In the genomic region with DNA sequence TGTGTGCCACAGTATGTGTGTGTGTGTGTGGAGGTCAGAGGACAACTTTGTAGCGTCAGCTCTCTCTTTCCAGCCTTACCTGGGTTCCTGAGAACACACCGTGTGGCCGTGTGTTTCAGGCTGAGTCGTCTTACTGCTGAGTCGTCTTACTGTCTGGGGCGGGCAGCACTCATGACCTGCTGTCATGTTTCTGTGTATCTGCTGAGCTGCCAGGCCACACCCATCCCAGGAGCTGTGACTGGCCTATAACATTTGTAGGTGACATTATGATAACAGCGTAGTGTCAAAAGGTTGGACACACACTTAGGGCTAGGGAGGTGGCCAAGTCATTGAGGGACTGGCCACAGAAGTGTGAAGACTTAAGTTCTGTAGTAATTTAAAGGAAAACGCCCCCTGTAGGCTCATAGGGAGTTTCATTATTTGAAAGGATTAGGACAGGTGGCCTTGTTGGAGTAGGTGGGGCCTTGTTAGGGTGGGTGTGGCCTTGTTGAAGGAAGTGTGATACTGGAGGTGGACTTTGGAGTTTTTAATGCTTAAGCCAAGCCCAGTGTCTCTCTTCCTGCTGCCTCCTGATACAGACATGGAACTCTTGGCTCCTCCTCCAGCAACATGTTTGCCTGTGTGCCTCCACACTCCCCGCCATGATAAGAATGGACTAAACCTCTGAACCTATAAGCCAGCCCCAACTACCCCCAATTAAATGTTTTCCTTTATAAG, we compare ENCODE assay signal across 19 mouse cellular contexts. TPM values are rescaled to one million over a fixed set of nuclear protein-coding genes. Genes with fewer than 3 reads are reported as not detected.
DNase-seq lines count a peak whose midpoint lies in the region; ATAC-seq and TF ChIP-seq lines count a peak whose summit lies in the region.
"Had no signal": no experiment of that assay in that cellular context is flagged by ENCODE, and none has a peak within 500 bp of the region (broad histone marks: within the 10 kb centered on the region; RNA-seq: fewer than 3 reads in every experiment).

No protein-coding gene starts in this region.

- no peak for ATAC-seq in midbrain, embryonic 11.5 days (ENCODE audit: low FRiP score)
- ATAC-seq in midbrain, embryonic 15.5 days (replicated peaks), result no peak
- peak; percentile 39 for ATAC-seq in intestine, embryonic 16.5 days
- ATAC-seq in liver, postnatal 0 days, result peak; percentile 36
- no peak for ATAC-seq in midbrain, embryonic 13.5 days

- TF ChIP-seq EP300 in liver, postnatal 0 days (IDR thresholded peaks at IDR 0.05; ENCODE audit: low read depth), result no peak

- 88% methylated on average over 9 of the region's 9 CpGs for WGBS in midbrain, embryonic 11.5 days
- WGBS in midbrain, embryonic 15.5 days, result 85% methylated on average over 9 of the region's 9 CpGs
- WGBS in intestine, embryonic 16.5 days, result 82% methylated on average over 9 of the region's 9 CpGs
- WGBS in liver, postnatal 0 days (ENCODE audit: insufficient replicate concordance), result 62% methylated on average over 9 of the region's 9 CpGs
- WGBS in midbrain, embryonic 13.5 days, result 89% methylated on average over 9 of the region's 9 CpGs

- no peak for TF ChIP-seq CTCF in liver, postnatal 0 days (IDR thresholded peaks at IDR 0.05; ENCODE audit: low read depth)

- peak; percentile 69 for DNase-seq in midbrain, embryonic 11.5 days (ENCODE audit: low spot score, missing footprints)
- no peak for DNase-seq in liver, postnatal 0 days
- DNase-seq in left cerebral cortex, postnatal 25 days (ENCODE audit: low spot score in 2 of 2), result no peak
- no peak for DNase-seq in right cerebral cortex, adult 2 months (ENCODE audit: low spot score in 2 of 2)
- DNase-seq in spleen, postnatal 36 days (ENCODE audit: low spot score in 2 of 2), result no peak
- DNase-seq: cerebellum, adult 8-10 months; embryo, embryonic 11 days; gastrocnemius, postnatal 36 days; kidney, adult 18-20 months; lung, embryonic 14.5 days; right cerebral cortex, postnatal 4 days had no signal

- no peaks in the 10 kb centered on the region for H3K36me3 ChIP-seq in midbrain, embryonic 11.5 days (ENCODE audit: control insufficient read depth, insufficient read depth, low read length)
- H3K36me3 ChIP-seq in midbrain, embryonic 15.5 days (replicated peaks), result no peaks in the 10 kb centered on the region
- no peaks in the 10 kb centered on the region for H3K36me3 ChIP-seq in intestine, embryonic 16.5 days (ENCODE audit: control insufficient read depth, insufficient read depth, low read length)
- no peaks in the 10 kb centered on the region for H3K36me3 ChIP-seq in liver, postnatal 0 days (replicated peaks; ENCODE audit: insufficient read depth, low read length)
- H3K36me3 ChIP-seq in midbrain, embryonic 13.5 days, result no peaks in the 10 kb centered on the region
- H3K36me3 ChIP-seq: heart, embryonic 13.5 days; hindbrain, embryonic 10.5 days; midbrain, embryonic 10.5 days had no signal

- no peak overlapping the region for H3K9ac ChIP-seq in midbrain, embryonic 11.5 days (ENCODE audit: low read length)
- no peak overlapping the region for H3K9ac ChIP-seq in midbrain, embryonic 15.5 days
- H3K9ac ChIP-seq in intestine, embryonic 16.5 days (ENCODE audit: low read depth, low read length), result no peak overlapping the region
- no peak overlapping the region for H3K9ac ChIP-seq in liver, postnatal 0 days (replicated peaks)
- no peak overlapping the region for H3K9ac ChIP-seq in midbrain, embryonic 13.5 days (replicated peaks)
- H3K9ac ChIP-seq: heart, embryonic 13.5 days; lung, embryonic 14.5 days had no signal

- no peak overlapping the region for H3K27ac ChIP-seq in midbrain, embryonic 11.5 days (ENCODE audit: low read depth, low read length)
- no peak overlapping the region for H3K27ac ChIP-seq in midbrain, embryonic 15.5 days
- no peak overlapping the region for H3K27ac ChIP-seq in intestine, embryonic 16.5 days (ENCODE audit: low read length)
- H3K27ac ChIP-seq in liver, postnatal 0 days (ENCODE audit: low read depth), result 0 out of 2 replicates have a peak overlapping the region, but pooled peaks have one; percentile 34
- no peak overlapping the region for H3K27ac ChIP-seq in midbrain, embryonic 13.5 days
- H3K27ac ChIP-seq: heart, embryonic 13.5 days; layer of hippocampus, adult 2 months; midbrain, embryonic 10.5 days had no signal

- intact Hi-C loops in left cerebral cortex, postnatal 25 days (cut with DNase I), result no loop called here

- H3K4me1 ChIP-seq in midbrain, embryonic 11.5 days (ENCODE audit: control insufficient read depth, insufficient read depth, low read length), result no peaks in the 10 kb centered on the region; the same call in 1 of the 2 replicates
- H3K4me1 ChIP-seq in midbrain, embryonic 15.5 days, result no peaks in the 10 kb centered on the region
- H3K4me1 ChIP-seq in intestine, embryonic 16.5 days (ENCODE audit: control insufficient read depth, insufficient read depth, low read length), result peaks cover 14% of the 10 kb centered on the region; the same call in 1 of the 2 replicates
- peaks cover 66% of the 10 kb centered on the region for H3K4me1 ChIP-seq in liver, postnatal 0 days (ENCODE audit: insufficient read depth)
- 0 out of 2 replicates have a peak, but pooled peaks cover 6% of the 10 kb centered on the region for H3K4me1 ChIP-seq in midbrain, embryonic 13.5 days (replicated peaks)

- no peak overlapping the region for H3K4me2 ChIP-seq in midbrain, embryonic 11.5 days
- no peak overlapping the region for H3K4me2 ChIP-seq in midbrain, embryonic 15.5 days
- H3K4me2 ChIP-seq in intestine, embryonic 16.5 days (ENCODE audit: low read depth, low read length), result no peak overlapping the region
- H3K4me2 ChIP-seq in liver, postnatal 0 days (ENCODE audit: low read depth, low read length), result no peak overlapping the region
- no peak overlapping the region for H3K4me2 ChIP-seq in midbrain, embryonic 13.5 days (replicated peaks)
- H3K4me2 ChIP-seq: heart, embryonic 13.5 days; lung, embryonic 14.5 days had no signal

- H3K9me3 ChIP-seq in midbrain, embryonic 11.5 days (ENCODE audit: control insufficient read depth, low read length), result no peaks in the 10 kb centered on the region
- no peaks in the 10 kb centered on the region for H3K9me3 ChIP-seq in midbrain, embryonic 15.5 days
- no peaks in the 10 kb centered on the region for H3K9me3 ChIP-seq in intestine, embryonic 16.5 days (ENCODE audit: control insufficient read depth, low read length)
- no peaks in the 10 kb centered on the region for H3K9me3 ChIP-seq in liver, postnatal 0 days (ENCODE audit: low read length)
- no peaks in the 10 kb centered on the region for H3K9me3 ChIP-seq in midbrain, embryonic 13.5 days
- H3K9me3 ChIP-seq: heart, embryonic 13.5 days; hindbrain, embryonic 10.5 days; midbrain, embryonic 10.5 days had no signal

- H3K27me3 ChIP-seq in midbrain, embryonic 11.5 days (ENCODE audit: control insufficient read depth, insufficient read depth, low read length), result no peaks in the 10 kb centered on the region
- no peaks in the 10 kb centered on the region for H3K27me3 ChIP-seq in midbrain, embryonic 15.5 days (replicated peaks)
- no peaks in the 10 kb centered on the region; the same call in 1 of the 2 replicates for H3K27me3 ChIP-seq in intestine, embryonic 16.5 days (replicated peaks; ENCODE audit: control insufficient read depth, insufficient read depth, low read length)
- no peaks in the 10 kb centered on the region for H3K27me3 ChIP-seq in liver, postnatal 0 days (ENCODE audit: insufficient read depth, low read length)
- H3K27me3 ChIP-seq in midbrain, embryonic 13.5 days, result peaks cover 10% of the 10 kb centered on the region; the same call in 1 of the 2 replicates

- H3K4me3 ChIP-seq in midbrain, embryonic 11.5 days (ENCODE audit: low read depth, low read length), result no peak overlapping the region
- H3K4me3 ChIP-seq in midbrain, embryonic 15.5 days, result no peak overlapping the region
- H3K4me3 ChIP-seq in intestine, embryonic 16.5 days (ENCODE audit: low read length), result no peak overlapping the region
- no peak overlapping the region for H3K4me3 ChIP-seq in liver, postnatal 0 days (ENCODE audit: low read depth, low read length)
- H3K4me3 ChIP-seq in midbrain, embryonic 13.5 days (replicated peaks), result no peak overlapping the region
- H3K4me3 ChIP-seq: erythroblast, embryonic 14.5 days; heart, embryonic 13.5 days; hindbrain, embryonic 10.5 days; layer of hippocampus, adult 2 months; midbrain, embryonic 10.5 days had no signal

RNA-seq across cellular contexts. Expression of gene Syne3, which starts 13.4 kb away (rescaled TPM):
- polyA plus RNA-seq in midbrain, embryonic 11.5 days (2014; fragmentation: Nextera tagmentation; extraction: Ambion mirVana), result 0.10 TPM in 1 of 2 replicates, not detected in the other
- 0.40 and 0.49 TPM in 2 replicates for polyA plus RNA-seq in midbrain, embryonic 15.5 days (2015; fragmentation: Nextera tagmentation; extraction: Ambion mirVana)
- 0.51 and 0.66 TPM in 2 replicates for polyA plus RNA-seq in intestine, embryonic 16.5 days (2015; fragmentation: Nextera tagmentation; extraction: Ambion mirVana)
- 1.3 and 2.3 TPM in 2 replicates for polyA plus RNA-seq in liver, postnatal 0 days (2015; fragmentation: Nextera tagmentation; extraction: Ambion mirVana)
- 1 to 10 TPM in 1 of 2 experiments, under 1 TPM in 1; 0.98 to 1.3 TPM for total RNA-seq in left cerebral cortex, postnatal 25 days (2021)
- polyA plus RNA-seq in midbrain, embryonic 13.5 days (2015; fragmentation: Nextera tagmentation; extraction: Ambion mirVana), result 0.17 and 0.27 TPM in 2 replicates

RNA-seq across cellular contexts. Expression of gene Glrx5, which starts 36.3 kb away (rescaled TPM):
- 186 and 197 TPM in 2 replicates for polyA plus RNA-seq in midbrain, embryonic 11.5 days (2014; fragmentation: Nextera tagmentation; extraction: Ambion mirVana)
- polyA plus RNA-seq in midbrain, embryonic 15.5 days (2015; fragmentation: Nextera tagmentation; extraction: Ambion mirVana), result 143 and 144 TPM in 2 replicates
- polyA plus RNA-seq in intestine, embryonic 16.5 days (2015; fragmentation: Nextera tagmentation; extraction: Ambion mirVana), result 185 and 199 TPM in 2 replicates
- 349 and 355 TPM in 2 replicates for polyA plus RNA-seq in liver, postnatal 0 days (2015; fragmentation: Nextera tagmentation; extraction: Ambion mirVana)
- 10 to 100 TPM; 50.8 to 53.6 TPM for total RNA-seq in left cerebral cortex, postnatal 25 days (2021)
- 139 and 148 TPM in 2 replicates for polyA plus RNA-seq in midbrain, embryonic 13.5 days (2015; fragmentation: Nextera tagmentation; extraction: Ambion mirVana)

Comparison
In these comparisons a context has a peak if more than half of its experiments do, and no peak if none do; other contexts are left out.
1. ATAC-seq: peak in intestine, embryonic 16.5 days (single experiment) and liver, postnatal 0 days (single experiment); none in midbrain, embryonic 11.5 days (single experiment), midbrain, embryonic 15.5 days (single experiment) and midbrain, embryonic 13.5 days (single experiment).